Mouse (Mus musculus) embryonic facial prominence, embryonic 14.5 days (tissue): Measurements from ENCODE around the gene Ppp1r16b. TPM values are rescaled to one million over a fixed set of nuclear protein-coding genes. Genes with fewer than 3 reads are reported as not detected.

Experiments used
- ATAC-seq: fragments of 200-750 bp; cut with Nextera tagmentation; 2 replicates; pipeline ENCODE4 v1.8.0; 2017; ENCODE audit warnings: low read depth, moderate number of reproducible peaks, moderate TSS enrichment
- DNase-seq: peaks from one replicate; pipeline ENCODE4 v3.0.0-alpha.2; 2015; ENCODE audit warnings: low spot score
- H3K27ac ChIP-seq: fragments of 300-500 bp; sonication (generic); replicated peaks from 2 replicates; pipeline ENCODE4 v1.5.1; 2014; ENCODE audit warnings: low read depth, mild to moderate bottlenecking, low read length, moderate library complexity
- H3K27me3 ChIP-seq: fragments of 300-500 bp; sonication (generic); replicated peaks from 2 replicates; pipeline ENCODE4 v1.6.1; 2014; ENCODE audit warnings: low read length; ENCODE audit not compliant: control insufficient read depth, insufficient read depth
- H3K36me3 ChIP-seq: fragments of 300-500 bp; sonication (generic); 2 replicates; pipeline ENCODE4 v1.6.1; 2014; ENCODE audit warnings: low read length, mixed read lengths; ENCODE audit not compliant: control insufficient read depth, insufficient read depth
- H3K4me1 ChIP-seq: fragments of 300-500 bp; sonication (generic); 2 replicates; pipeline ENCODE4 v1.6.1; 2014; ENCODE audit warnings: antibody characterized with exemption, low read length; ENCODE audit not compliant: control insufficient read depth, insufficient read depth
- H3K4me2 ChIP-seq: fragments of 300-500 bp; sonication (generic); 2 replicates; pipeline ENCODE4 v1.6.1; 2014; ENCODE audit warnings: low read depth, mild to moderate bottlenecking, low read length, moderate library complexity, mixed read lengths
- H3K4me3 ChIP-seq: fragments of 300-500 bp; sonication (generic); 2 replicates; pipeline ENCODE4 v1.5.1; 2014; ENCODE audit warnings: low read depth, mild to moderate bottlenecking, low read length
- H3K9ac ChIP-seq: fragments of 300-500 bp; sonication (generic); 2 replicates; pipeline ENCODE4 v1.6.1; 2014; ENCODE audit warnings: low read depth, mild to moderate bottlenecking, low read length, moderate library complexity, mixed read lengths
- H3K9me3 ChIP-seq: fragments of 300-500 bp; sonication (generic); 2 replicates; pipeline ENCODE4 v1.6.1; 2016; ENCODE audit warnings: low read length; ENCODE audit not compliant: control insufficient read depth
- WGBS: fragments of 180-500 bp; shearing (Covaris S2); extraction: QIAGEN DNeasy Blood & Tissue Kit; methylation state at CpG from one replicate; pipeline ENCODE4 v1.1.7; 2014; 5-methylcytosine and 5-hydroxymethylcytosine counted together
- polyA plus RNA-seq: library from polyadenylated mRNA; unstranded; fragments of >200 nt; fragmentation: Nextera tagmentation; extraction: Ambion mirVana; gene quantifications from 2 replicates; pipeline ENCODE4 v1.2.1, GENCODE M21; 2014

Ppp1r16b gene
- polyA plus RNA-seq, 1 experiment from 2014 or later, result 4.3 TPM

DNA sequence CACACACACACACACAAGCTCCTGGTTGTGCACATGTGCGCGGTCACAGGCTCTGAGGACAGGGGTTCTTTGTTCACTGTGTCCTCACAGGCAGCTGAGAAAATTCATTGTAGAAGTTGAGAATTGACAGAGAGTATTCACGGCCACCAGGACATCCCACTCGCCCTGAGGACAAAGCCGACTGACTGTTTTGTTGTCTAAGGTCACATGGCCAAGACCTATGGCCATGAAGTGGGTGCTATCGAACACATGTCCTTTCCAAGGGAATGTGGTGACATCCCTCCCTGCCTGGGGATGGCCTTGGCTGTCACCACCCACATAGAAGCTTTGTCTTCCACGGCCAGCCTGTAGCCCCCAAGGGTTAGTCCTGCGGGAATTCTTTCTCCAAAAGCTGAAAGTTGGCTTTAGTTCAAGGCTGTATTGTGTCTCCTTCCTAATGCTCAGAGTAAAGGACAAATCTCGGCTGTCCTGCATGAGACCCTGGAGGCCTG lies 75.9 kb downstream of the Ppp1r16b start:
- no peak for DNase-seq
- WGBS, result 53% methylated on average over 9 of the region's 9 CpGs

DNA sequence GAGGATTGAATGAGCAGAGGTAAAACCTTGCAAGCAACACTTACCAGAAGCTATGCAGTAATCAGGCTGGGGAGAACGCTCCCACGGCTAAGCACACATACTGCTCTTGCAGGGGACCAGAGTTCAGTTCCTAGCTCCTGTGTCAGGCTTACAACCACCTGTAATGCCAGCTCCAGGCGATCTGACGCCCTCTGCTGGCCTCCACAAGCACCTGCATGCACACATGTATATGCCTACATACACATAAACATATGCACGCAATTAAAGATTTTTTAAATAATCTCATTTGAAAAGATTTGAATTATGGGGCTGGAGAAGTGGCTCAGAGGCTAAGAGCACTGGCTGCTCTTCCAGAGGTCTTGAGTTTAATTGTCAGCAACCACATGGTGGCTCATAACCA lies 77.2 kb downstream of the Ppp1r16b start:
- no peak for ATAC-seq

More for the DNA sequence above, 75.9 kb downstream of the Ppp1r16b start:
- no peak overlapping the region for H3K9ac ChIP-seq
- H3K36me3 ChIP-seq, result no peaks in the 10 kb centered on the region
- no peaks in the 10 kb centered on the region for H3K9me3 ChIP-seq
- no peak overlapping the region for H3K4me3 ChIP-seq
- ATAC-seq, result no peak
- H3K27ac ChIP-seq, result no peak overlapping the region
- no peak overlapping the region for H3K4me2 ChIP-seq
- no peaks in the 10 kb centered on the region for H3K4me1 ChIP-seq
- H3K27me3 ChIP-seq, result no peaks in the 10 kb centered on the region

DNA sequence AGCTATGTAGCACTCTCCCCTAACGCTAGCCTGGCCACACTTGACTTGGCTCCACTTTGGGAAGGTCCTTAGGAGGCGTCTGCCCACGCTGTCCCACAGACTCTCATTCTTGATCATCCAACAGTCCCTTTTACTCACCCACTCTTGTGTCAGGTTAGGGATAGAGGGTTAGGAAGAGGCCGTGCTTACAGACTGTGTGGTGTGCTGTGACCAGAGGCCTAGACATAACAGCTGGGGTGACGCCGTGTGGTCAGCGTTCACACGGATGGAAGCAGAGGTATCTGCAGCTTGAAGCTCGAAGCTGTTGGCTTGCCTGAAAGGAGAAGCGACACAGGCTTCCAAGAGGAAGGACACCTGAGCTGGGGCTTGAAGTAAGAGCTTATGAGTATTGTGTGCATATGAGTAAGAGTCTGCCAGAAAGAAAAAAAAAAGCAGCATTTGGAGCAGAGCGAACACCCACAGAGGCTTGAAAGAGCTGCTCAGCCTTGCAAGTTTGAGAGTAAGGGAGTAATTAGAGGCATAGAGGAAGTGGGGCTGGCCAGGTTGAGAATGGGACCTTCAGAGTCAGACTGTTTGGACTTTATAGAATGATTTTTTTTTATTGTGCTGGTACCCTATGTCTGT lies 78.4 kb downstream of the Ppp1r16b start:
- ATAC-seq (no peak), DNase-seq (no peak)
- H3K4me3 ChIP-seq, result no peak overlapping the region
- no peaks in the 10 kb centered on the region for H3K4me1 ChIP-seq
- H3K9me3 ChIP-seq, result no peaks in the 10 kb centered on the region
- no peaks in the 10 kb centered on the region for H3K36me3 ChIP-seq
- no peak overlapping the region for H3K4me2 ChIP-seq
- no peaks in the 10 kb centered on the region for H3K27me3 ChIP-seq
- WGBS, result 86% methylated on average over 11 of the region's 11 CpGs
- no peak overlapping the region for H3K9ac ChIP-seq
- no peak overlapping the region for H3K27ac ChIP-seq

More for the DNA sequence above, 77.2 kb downstream of the Ppp1r16b start:
- DNase-seq, result no peak
- Histone ChIP-seq H3K9me3 (no peaks in the 10 kb centered on the region), H3K27me3 (no peaks in the 10 kb centered on the region), H3K4me2 (no peak overlapping the region), H3K27ac (no peak overlapping the region), H3K36me3 (no peaks in the 10 kb centered on the region), H3K4me3 (no peak overlapping the region), H3K4me1 (no peaks in the 10 kb centered on the region), H3K9ac (no peak overlapping the region)
- WGBS, result 73% methylated on average over 5 of the region's 5 CpGs

DNA sequence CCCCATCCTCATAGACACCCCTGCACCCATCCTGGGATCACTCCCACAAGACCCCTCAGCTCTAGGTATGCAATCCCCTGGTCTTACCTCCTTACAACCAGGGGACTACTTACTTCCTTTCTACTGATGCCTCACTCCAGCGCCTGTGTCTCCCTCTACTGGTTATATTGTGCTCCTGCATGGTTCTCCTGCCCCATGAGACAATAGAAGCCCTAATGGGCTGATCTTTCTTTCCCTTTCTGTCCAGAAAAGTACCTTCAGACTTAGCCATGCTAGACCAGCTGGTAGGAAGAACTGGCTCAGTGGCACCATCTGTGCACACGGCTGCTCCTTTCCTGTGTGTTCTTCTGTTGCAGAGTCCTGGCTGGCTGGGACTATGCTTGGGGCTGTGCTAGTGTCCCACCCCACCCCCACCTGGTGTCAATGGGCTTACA lies 79.9 kb downstream of the Ppp1r16b start:
- WGBS, result 7% methylated on average over 2 of the region's 2 CpGs

DNA sequence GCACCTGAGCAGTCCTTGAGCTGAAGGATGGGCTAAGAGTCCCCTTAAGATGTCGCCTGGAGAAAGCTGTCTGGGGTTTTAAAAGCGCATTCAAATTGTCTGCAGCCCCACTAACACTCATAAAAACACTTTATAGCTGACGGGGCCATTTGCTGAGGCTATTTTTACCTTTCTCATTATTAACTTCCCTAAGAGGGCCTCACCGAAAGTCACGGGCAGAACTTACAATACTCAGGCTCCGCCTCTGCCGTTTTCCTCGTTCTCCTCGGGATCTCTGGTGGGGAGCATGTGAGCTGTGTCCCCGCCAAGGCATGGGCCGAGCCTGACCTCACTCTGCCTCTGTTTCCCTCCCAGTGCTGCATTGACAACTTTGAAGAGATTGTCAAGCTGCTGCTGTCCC lies 81.0 kb downstream of the Ppp1r16b start:
- Histone ChIP-seq H3K27ac (no peak overlapping the region), H3K4me2 (no peak overlapping the region), H3K36me3 (no peaks in the 10 kb centered on the region), H3K9me3 (no peaks in the 10 kb centered on the region), H3K4me1 (no peaks in the 10 kb centered on the region), H3K4me3 (no peak overlapping the region), H3K27me3 (no peaks in the 10 kb centered on the region), H3K9ac (no peak overlapping the region)
- 70% methylated on average over 11 of the region's 11 CpGs for WGBS
- DNase-seq (no peak), ATAC-seq (no peak)

More for the DNA sequence above, 79.9 kb downstream of the Ppp1r16b start:
- Histone ChIP-seq H3K4me2 (no peak overlapping the region), H3K27me3 (no peaks in the 10 kb centered on the region), H3K36me3 (no peaks in the 10 kb centered on the region), H3K9me3 (no peaks in the 10 kb centered on the region), H3K27ac (no peak overlapping the region), H3K4me3 (no peak overlapping the region), H3K4me1 (no peaks in the 10 kb centered on the region), H3K9ac (no peak overlapping the region)
- ATAC-seq (peak; percentile 26; the same call in 1 of the 2 replicates), DNase-seq (peak; percentile 36)

DNA sequence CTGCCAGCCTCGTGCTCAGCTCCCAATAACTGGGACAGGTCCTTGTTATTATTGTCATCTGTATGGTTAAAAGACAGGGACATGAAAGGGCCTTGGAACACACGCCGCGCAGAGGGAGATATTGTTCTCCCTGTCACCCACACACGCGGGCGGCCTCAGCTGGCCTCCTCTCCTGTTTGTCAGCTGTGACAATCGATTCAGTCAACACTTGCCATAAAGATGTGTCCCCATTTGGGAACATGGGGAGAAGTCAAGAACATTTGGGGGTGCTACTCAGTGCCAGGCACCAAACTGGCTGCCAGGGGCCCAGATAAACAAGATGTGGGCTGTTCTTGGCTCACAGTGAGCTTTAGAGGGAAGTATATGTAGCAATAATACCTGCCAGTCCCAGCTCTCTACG lies 84.2 kb downstream of the Ppp1r16b start:
- Histone ChIP-seq H3K4me3 (no peak overlapping the region), H3K9me3 (no peaks in the 10 kb centered on the region), H3K27ac (no peak overlapping the region), H3K4me2 (no peak overlapping the region), H3K27me3 (no peaks in the 10 kb centered on the region), H3K36me3 (no peaks in the 10 kb centered on the region), H3K9ac (no peak overlapping the region), H3K4me1 (no peaks in the 10 kb centered on the region)
- DNase-seq (no peak), ATAC-seq (no peak)
- WGBS, result 89% methylated on average over 9 of the region's 9 CpGs

DNA sequence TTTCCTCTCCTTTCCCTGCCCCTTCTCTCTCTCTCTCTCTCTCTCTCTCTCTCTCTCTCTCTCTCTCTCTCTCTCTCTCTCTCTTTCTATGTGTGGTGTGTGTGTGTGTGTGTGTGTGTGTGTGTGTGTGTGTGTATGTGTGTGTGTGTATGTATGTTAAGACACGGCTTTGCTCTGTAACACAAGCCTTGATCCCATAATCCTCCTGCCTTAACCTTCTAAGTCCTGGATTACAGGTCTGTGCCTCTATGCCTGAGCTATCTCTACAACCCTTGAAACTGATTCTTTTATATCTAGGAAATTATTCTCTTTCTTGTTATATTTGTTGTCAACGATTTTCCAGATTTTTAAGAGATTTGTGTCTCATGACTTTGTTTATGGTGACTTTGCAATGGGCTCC lies 95.0 kb downstream of the Ppp1r16b start:
- Histone ChIP-seq H3K27me3 (no peaks in the 10 kb centered on the region), H3K9ac (no peak overlapping the region), H3K4me3 (no peak overlapping the region), H3K4me2 (no peak overlapping the region), H3K36me3 (no peaks in the 10 kb centered on the region), H3K9me3 (no peaks in the 10 kb centered on the region), H3K27ac (no peak overlapping the region), H3K4me1 (no peaks in the 10 kb centered on the region)
- DNase-seq (no peak), ATAC-seq (no peak)
- WGBS, result 44% methylated on average over 2 of the region's 2 CpGs

DNA sequence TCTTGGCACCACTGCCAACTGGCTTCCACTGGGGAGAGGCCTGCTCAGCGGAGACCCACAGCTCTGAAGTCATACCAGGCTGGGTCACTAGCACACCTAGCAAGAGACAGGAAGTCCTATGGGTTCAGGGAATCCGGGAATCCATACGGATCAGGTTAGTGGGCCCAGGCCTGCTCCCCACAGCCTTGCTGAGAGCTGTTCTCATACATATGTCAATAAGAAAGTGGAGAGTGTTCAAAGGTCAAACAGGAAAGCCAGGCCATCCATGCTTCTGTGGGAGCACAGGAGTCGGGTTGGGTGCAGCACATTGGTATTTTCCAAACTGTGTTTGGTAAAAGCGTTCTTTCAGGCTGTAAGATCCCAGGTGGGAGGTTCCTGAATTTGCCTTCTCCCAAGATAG lies 97.1 kb downstream of the Ppp1r16b start:
- 96% methylated on average over 5 of the region's 5 CpGs for WGBS
- H3K27ac ChIP-seq, result no peak overlapping the region
- ATAC-seq, result no peak
- no peaks in the 10 kb centered on the region for H3K4me1 ChIP-seq
- no peaks in the 10 kb centered on the region for H3K27me3 ChIP-seq
- no peaks in the 10 kb centered on the region for H3K9me3 ChIP-seq
- H3K9ac ChIP-seq, result no peak overlapping the region
- no peaks in the 10 kb centered on the region for H3K36me3 ChIP-seq
- DNase-seq, result no peak
- H3K4me2 ChIP-seq, result no peak overlapping the region
- H3K4me3 ChIP-seq, result no peak overlapping the region

DNA sequence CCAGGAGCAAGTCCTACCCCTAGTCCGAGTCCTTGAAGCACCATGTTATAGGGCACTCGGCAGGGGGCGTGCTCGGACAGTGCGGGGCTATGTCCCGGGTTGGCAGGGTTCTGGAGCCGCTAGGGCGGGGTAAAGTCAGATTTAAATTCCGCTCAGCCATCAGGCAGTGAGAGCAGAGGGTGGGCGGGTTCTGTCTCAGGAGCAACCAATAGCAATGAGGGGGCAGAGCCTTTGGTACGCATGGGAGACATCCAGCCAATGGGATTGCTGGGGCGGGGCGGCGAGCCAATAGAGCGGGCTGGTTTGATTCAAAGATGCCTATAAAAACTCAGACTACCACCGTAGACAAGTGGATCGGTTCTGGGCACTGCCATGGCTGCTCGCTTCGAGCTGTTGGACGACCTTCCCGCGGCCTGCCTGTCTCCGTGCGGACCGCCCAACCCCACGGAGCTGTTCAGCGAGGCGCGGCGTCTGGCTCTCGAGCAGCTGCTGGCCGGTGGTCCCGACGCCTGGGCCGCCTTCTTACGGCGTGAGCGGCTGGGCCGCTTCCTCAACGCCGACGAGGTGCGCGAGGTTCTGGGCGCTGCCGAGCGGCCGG lies 102.6 kb downstream of the Ppp1r16b start, which contains the start of gene Fam83d:
Fam83d (plus strand) TSS at position 352 of the 598 bp plus-strand sequence.
- Histone ChIP-seq H3K4me2 (peak within 1 kb of the TSS; percentile 97), H3K27me3 (no peaks in the 10 kb centered on the region), H3K9me3 (no peaks in the 10 kb centered on the region), H3K4me3 (peak within 1 kb of the TSS; percentile 73), H3K4me1 (peaks cover 34% of the 10 kb centered on the region), H3K9ac (peak within 1 kb of the TSS; percentile 75), H3K36me3 (no peaks in the 10 kb centered on the region), H3K27ac (peak within 1 kb of the TSS; percentile 77)
- DNase-seq (peak; percentile 99), ATAC-seq (peak; percentile 98)
- 0% methylated on average over 35 of the region's 48 CpGs for WGBS
